Mouse (Mus musculus): Measurements from ENCODE around the gene Cdk10. TPM values are rescaled to one million over a fixed set of nuclear protein-coding genes. Genes with fewer than 3 reads are reported as not detected.
"Not testable (repeated sequence)": the region's sequence is repeated elsewhere in the genome, so short reads cannot be mapped to it uniquely, and the experiment has no call there.

Gene Cdk10
- polyA plus RNA-seq, 1 experiment from 2014 or later = 42.4 TPM

DNA sequence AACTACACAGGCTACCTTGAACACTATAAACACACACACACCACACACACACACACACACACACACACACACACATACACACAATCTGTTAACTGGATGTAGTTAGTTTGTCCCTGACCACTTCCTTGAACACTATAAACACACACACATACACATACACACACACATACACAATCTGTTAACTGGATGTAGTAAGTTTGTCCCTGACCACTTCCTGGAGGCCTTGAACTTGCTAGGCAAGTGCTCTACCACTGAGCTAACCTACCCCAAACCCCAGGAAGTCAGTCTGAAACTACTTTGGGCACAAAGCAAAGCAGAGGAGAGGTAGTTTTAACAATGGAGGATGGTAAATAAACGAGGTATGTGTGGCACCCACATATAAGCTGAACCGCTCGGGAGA is 21.1 kb upstream of the Cdk10 start:
- H3K4me2 ChIP-seq = no peak overlapping the region
- ATAC-seq (ENCODE audit: low read depth) = no peak
- no peak overlapping the region for H3K9ac ChIP-seq
- H3K4me1 ChIP-seq (replicated peaks) = peaks cover 5% of the 10 kb centered on the region; the same call in 1 of the 2 replicates
- no peak overlapping the region for H3K27ac ChIP-seq (replicated peaks)
- no peak overlapping the region for H3K4me3 ChIP-seq
- H3K9me3 ChIP-seq = no peaks in the 10 kb centered on the region
- WGBS = 92% methylated on average over 3 of the region's 3 CpGs
- peaks cover 45% of the 10 kb centered on the region for H3K36me3 ChIP-seq
- no peaks in the 10 kb centered on the region; the same call in 1 of the 2 replicates for H3K27me3 ChIP-seq

DNA sequence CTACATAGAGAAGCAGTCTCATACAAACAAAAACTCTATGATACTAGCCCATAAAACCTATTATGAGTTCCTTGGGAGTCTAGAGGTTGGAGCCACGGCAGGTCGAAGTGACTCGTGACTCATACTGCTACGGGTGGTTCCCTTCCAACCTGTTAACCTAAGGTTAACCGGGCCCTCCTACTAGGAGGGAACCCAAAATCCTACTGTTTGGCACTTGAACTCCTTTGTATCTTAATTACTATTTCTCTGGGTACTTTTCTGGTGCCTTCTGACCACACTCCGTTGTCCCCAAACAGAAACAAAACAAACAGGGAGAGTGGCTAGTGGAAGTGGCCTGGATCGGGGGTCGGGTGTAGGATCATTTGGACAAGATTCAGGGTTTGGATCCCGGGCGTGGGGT is 12.8 kb upstream of the Cdk10 start:
- H3K9ac ChIP-seq = peak overlapping the region; percentile 99
- WGBS = 46% methylated on average over 10 of the region's 10 CpGs
- peaks cover 26% of the 10 kb centered on the region for H3K4me1 ChIP-seq (replicated peaks)
- H3K4me2 ChIP-seq = peak overlapping the region; percentile 92
- peaks cover 37% of the 10 kb centered on the region for H3K36me3 ChIP-seq
- no peaks in the 10 kb centered on the region for H3K27me3 ChIP-seq
- peak overlapping the region; percentile 69; the same call in 1 of the 2 replicates for H3K27ac ChIP-seq (replicated peaks)
- no peaks in the 10 kb centered on the region for H3K9me3 ChIP-seq
- ATAC-seq (ENCODE audit: low read depth) = no peak; the same call in 1 of the 2 replicates
- peak overlapping the region; percentile 97 for H3K4me3 ChIP-seq

DNA sequence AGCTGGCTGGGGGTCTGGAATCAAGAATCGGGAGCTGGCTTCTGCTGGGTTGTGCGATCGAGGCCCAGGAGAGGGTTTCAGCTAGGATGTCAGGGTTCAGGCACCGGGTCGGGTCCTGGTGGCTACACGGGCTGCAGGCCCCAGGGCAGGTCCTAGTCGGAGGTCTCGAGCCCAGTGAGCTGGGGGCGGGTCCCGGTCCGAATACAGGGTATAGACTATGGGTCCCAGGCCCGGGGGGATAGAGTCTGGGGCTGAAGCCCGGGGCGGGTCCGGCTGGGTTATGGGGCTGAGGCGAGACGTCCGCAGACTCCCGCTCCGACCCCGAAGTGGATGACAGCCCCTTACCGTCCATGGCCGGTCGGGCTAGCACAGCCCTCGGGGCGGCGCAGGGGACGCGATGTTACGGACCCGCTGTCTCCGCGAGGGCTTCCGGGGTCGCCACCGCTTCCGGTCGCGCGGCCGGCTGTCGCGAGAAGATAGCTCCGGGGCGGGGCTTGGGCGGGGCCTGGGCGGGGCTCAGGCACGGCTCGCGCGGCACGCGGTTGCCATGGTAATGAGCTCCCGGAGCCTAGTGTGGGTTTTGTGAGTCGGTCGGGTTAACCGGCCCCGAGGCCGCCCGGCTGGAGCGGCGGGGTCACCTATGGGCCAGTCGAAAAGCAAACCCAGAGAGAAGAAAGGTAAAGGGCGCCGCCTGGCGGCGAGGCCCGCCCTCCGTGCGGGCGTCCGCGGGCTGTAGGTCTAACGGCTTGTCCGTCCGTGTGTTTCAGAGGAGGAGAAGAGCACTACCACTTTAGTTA is 12.1 kb upstream of the Cdk10 start, which contains the start of the genes Chmp1a and Spata33:
Gene Chmp1a (minus strand): TSS at position 443 of the 797 bp plus-strand sequence.
Gene Spata33 (plus strand): TSS at position 512 of the 797 bp plus-strand sequence.
- ATAC-seq (ENCODE audit: low read depth) = peak; percentile 94
- WGBS = under 1% methylated on average over 61 of the region's 76 CpGs

DNA sequence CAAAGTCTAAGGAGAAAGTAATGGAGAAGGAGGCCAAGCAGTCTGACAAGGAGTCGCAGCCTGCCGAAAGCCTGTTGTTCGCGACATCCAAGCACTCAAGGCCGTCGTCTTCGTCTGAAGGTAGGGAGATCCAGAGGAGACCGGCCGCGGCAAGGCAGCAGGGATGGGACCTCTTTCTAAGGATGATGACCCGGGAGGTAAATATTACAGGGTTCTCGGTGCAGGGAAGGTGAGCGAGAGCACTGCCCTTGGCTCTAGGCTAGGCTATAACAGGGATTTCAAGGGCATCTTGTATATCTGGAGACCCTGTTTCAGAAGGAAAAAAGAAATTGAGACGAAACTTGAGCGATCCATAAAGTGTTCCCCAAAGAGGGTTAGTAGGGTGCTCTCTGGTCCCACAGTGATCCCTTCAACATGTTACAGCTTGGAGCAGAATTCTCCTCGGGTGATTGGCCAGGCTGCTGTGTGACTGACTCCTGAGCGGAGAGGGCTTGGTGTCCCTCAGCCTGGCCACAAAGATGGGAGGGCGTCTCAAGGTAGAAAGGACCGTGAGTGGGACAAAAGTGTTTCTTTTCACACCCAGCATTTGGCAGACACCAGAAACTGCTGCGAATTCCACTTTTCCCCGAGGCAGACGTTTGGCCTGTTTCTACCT is 11.4 kb upstream of the Cdk10 start:
- ATAC-seq (ENCODE audit: low read depth) = peak; percentile 30; the same call in 1 of the 2 replicates
- 22% methylated on average over 22 of the region's 22 CpGs for WGBS
- H3K36me3 ChIP-seq = peaks cover 24% of the 10 kb centered on the region

More for the DNA sequence above, 12.1 kb upstream of the Cdk10 start, which contains the start of the genes Chmp1a and Spata33:
- peak within 1 kb of the TSS; percentile 97 for H3K4me3 ChIP-seq
- no peaks in the 10 kb centered on the region for H3K27me3 ChIP-seq
- peaks cover 26% of the 10 kb centered on the region for H3K4me1 ChIP-seq (replicated peaks)
- H3K9me3 ChIP-seq = no peaks in the 10 kb centered on the region
- peak within 1 kb of the TSS; percentile 69 for H3K27ac ChIP-seq (replicated peaks)
- H3K4me2 ChIP-seq = peak within 1 kb of the TSS; percentile 92
- H3K36me3 ChIP-seq = peaks cover 31% of the 10 kb centered on the region
- peak within 1 kb of the TSS; percentile 99 for H3K9ac ChIP-seq

DNA sequence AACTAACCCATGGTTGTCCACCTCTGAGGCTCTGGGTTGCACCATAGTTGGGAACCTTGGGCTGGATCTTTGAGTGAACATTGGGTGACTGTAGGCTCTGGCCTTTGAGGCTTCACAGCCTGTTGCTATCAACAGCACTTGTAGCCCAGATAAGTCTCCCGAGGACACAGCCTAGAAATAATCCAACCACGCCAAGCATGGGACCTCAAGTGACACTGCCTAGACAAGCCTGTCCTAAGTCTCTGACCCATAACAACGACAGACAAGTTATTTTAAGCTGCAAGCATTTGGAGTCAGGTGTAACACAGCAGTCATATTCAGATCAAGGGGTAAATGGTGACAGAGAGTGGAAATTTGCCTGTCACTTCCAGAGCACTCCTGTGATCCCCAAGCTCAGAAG is 9.2 kb upstream of the Cdk10 start:
- WGBS = 92% methylated on average over 3 of the region's 3 CpGs
- H3K36me3 ChIP-seq = peaks cover 2% of the 10 kb centered on the region; the same call in 1 of the 2 replicates

More for the DNA sequence above, 11.4 kb upstream of the Cdk10 start:
- peak overlapping the region; percentile 92 for H3K4me2 ChIP-seq
- no peaks in the 10 kb centered on the region for H3K9me3 ChIP-seq
- peak overlapping the region; percentile 99 for H3K9ac ChIP-seq
- peaks cover 26% of the 10 kb centered on the region for H3K4me1 ChIP-seq (replicated peaks)
- H3K27ac ChIP-seq (replicated peaks) = peak overlapping the region; percentile 69
- no peaks in the 10 kb centered on the region for H3K27me3 ChIP-seq
- peak overlapping the region; percentile 97 for H3K4me3 ChIP-seq

DNA sequence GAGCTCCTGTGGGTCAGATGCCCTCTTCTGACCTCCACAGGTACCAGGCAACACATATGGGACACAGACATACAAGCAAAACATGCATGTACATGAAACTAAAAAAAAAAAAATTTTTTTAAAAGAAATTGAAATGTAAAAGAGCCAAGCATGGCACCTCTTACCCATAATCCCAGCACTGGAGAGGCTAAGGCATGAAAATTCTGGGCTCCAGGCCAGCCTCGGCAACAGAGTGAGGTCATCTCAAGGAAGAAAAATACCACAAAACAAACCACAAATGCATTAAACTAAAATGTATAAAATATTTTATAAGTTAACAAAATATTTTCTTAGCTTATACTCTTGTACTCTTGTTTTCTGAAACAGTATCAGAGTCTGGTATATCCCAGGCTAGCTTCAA is 3.7 kb upstream of the Cdk10 start:
- Histone ChIP-seq H3K27me3 (no peaks in the 10 kb centered on the region), H3K4me3 (no peak overlapping the region), H3K9ac (no peak overlapping the region), H3K27ac (replicated peaks) (no peak overlapping the region), H3K4me2 (no peak overlapping the region), H3K36me3 (no peaks in the 10 kb centered on the region), H3K9me3 (no peaks in the 10 kb centered on the region), H3K4me1 (replicated peaks) (peaks cover 15% of the 10 kb centered on the region)
- WGBS = 85% methylated on average over 1 of the region's 1 CpGs
- no peak for ATAC-seq (ENCODE audit: low read depth)

More for the DNA sequence above, 9.2 kb upstream of the Cdk10 start:
- ATAC-seq (ENCODE audit: low read depth) = no peak
- H3K9me3 ChIP-seq = no peaks in the 10 kb centered on the region
- H3K4me1 ChIP-seq (replicated peaks) = peaks cover 26% of the 10 kb centered on the region
- no peak overlapping the region for H3K9ac ChIP-seq
- H3K4me2 ChIP-seq = no peak overlapping the region
- no peak overlapping the region for H3K27ac ChIP-seq (replicated peaks)
- H3K4me3 ChIP-seq = no peak overlapping the region
- no peaks in the 10 kb centered on the region for H3K27me3 ChIP-seq

DNA sequence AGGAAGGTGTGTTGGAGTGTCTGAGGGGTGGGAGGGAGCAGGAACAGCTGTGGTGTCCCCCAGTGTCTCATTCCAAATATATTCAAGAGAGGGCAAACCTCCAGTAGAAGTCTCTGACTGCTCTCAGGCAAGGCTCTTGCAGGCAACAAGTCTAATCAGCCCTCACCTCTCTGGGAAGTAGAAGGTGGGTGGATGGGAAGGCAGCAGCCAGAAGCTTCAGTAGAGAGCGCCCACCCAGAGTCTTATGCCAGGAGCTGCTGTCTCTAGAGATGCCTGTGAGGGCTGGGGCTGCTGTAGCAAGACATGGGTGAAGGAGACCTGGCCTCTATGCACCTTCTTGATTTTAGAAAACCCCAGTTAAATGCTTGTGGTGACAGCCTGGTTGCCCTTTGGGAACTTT is 3.8 kb downstream of the Cdk10 start:
- Histone ChIP-seq H3K9ac (no peak overlapping the region), H3K4me2 (no peak overlapping the region), H3K4me3 (no peak overlapping the region), H3K4me1 (replicated peaks) (peaks cover 25% of the 10 kb centered on the region), H3K36me3 (peaks cover 39% of the 10 kb centered on the region), H3K27me3 (peaks cover 10% of the 10 kb centered on the region), H3K9me3 (no peaks in the 10 kb centered on the region), H3K27ac (replicated peaks) (no peak overlapping the region)
- WGBS = 95% methylated on average over 1 of the region's 1 CpGs
- no peak for ATAC-seq (ENCODE audit: low read depth)

DNA sequence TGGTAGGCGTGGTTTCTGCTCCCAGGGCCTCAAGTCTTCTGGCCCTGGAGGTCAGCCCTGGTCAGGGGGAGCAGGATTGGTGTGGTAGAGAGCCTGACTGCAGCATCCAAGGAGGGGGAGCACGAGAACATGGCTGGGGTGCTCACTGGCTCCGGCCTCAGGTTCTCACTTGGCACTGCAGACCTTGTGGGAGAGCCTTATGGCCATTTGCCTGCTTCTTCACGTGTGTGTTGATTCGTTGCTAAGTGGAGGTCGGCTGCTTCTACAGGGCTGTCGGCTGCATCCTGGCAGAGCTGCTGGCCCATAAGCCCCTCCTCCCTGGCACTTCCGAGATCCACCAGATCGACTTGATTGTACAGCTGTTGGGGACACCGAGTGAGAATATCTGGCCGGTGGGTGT is 5.7 kb downstream of the Cdk10 start:
- peaks cover 29% of the 10 kb centered on the region for H3K27me3 ChIP-seq
- H3K4me1 ChIP-seq (replicated peaks) = peaks cover 32% of the 10 kb centered on the region
- not testable (repeated sequence) for H3K9me3 ChIP-seq; H3K9ac ChIP-seq; H3K4me2 ChIP-seq; H3K4me3 ChIP-seq; ATAC-seq (ENCODE audit: low read depth); H3K27ac ChIP-seq (replicated peaks)
- H3K36me3 ChIP-seq = peaks cover 39% of the 10 kb centered on the region
- 89% methylated on average over 11 of the region's 11 CpGs for WGBS

DNA sequence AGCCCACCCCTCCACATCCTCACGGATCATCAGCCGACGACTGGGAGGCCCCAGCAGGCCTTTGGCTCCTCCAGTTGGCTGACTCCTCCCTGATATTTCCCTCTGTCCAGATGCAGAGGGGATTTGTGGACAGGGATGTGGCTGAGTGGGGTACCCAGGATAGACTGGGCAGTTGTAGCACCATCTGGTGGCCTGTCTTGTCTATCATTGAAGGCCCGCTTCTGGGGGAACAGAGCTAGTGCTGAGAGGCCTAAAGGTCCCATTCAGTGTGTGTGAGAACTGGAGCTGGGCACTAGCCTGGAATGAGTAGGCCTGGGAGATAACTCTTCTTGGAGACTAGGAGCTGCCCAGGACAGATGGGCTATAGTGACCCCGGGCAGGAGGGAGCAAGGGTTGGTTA is 7.1 kb downstream of the Cdk10 start:
- peaks cover 37% of the 10 kb centered on the region for H3K36me3 ChIP-seq
- no peak overlapping the region for H3K9ac ChIP-seq
- H3K4me1 ChIP-seq (replicated peaks) = peaks cover 35% of the 10 kb centered on the region
- 55% methylated on average over 5 of the region's 5 CpGs for WGBS
- no peak overlapping the region for H3K4me2 ChIP-seq
- no peak overlapping the region for H3K27ac ChIP-seq (replicated peaks)
- ATAC-seq (ENCODE audit: low read depth) = no peak
- H3K4me3 ChIP-seq = no peak overlapping the region
- H3K9me3 ChIP-seq = no peaks in the 10 kb centered on the region
- peaks cover 40% of the 10 kb centered on the region for H3K27me3 ChIP-seq

DNA sequence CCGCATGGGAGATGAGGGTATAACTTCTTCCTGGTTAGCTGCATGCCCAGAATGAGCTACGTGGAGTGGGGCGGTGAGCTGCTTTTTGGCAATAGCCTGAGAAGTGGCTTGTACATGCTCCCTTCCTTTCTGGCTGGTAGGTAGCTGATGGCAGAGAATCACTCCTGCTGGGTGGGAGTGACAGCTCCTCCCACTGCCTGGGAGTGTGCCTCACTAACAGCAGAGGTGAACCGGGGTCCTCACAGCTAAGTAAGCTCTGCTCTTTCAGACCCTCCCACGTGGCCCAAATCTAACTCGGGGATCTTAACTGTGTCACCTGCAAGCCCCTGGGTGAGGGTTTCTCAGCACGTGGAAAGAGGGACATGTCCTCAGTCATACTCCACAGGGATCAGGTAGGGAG is 7.9 kb downstream of the Cdk10 start:
- H3K4me3 ChIP-seq = no peak overlapping the region
- H3K4me2 ChIP-seq = no peak overlapping the region
- peaks cover 29% of the 10 kb centered on the region for H3K36me3 ChIP-seq
- 27% methylated on average over 7 of the region's 7 CpGs for WGBS
- peaks cover 45% of the 10 kb centered on the region for H3K27me3 ChIP-seq
- ATAC-seq (ENCODE audit: low read depth) = no peak
- no peak overlapping the region for H3K9ac ChIP-seq
- H3K9me3 ChIP-seq = no peaks in the 10 kb centered on the region
- peaks cover 35% of the 10 kb centered on the region for H3K4me1 ChIP-seq (replicated peaks)
- no peak overlapping the region for H3K27ac ChIP-seq (replicated peaks)

DNA sequence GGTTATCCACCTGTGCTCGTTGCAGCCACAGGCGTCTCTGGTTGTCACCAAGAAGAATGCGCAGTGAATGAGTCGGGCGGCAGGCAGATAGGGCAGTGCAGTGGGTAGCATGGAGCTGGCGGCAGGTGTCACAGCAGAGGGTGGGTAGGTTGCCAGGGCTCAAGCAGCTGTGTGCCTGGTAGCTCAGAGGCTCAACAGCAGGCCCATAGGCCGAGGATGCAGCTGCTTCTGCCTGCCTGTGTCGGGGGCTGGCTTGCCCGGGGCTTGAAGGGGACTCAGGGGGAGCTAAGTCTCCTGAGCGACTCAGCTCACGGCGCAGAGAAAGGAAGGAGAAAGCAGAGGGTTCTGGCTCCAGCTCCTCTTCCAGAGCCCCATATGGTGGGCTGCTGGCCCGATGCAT is 8.7 kb downstream of the Cdk10 start:
- ATAC-seq (ENCODE audit: low read depth) = no peak
- no peak overlapping the region for H3K4me3 ChIP-seq
- 51% methylated on average over 13 of the region's 13 CpGs for WGBS
- peaks cover 45% of the 10 kb centered on the region for H3K27me3 ChIP-seq
- H3K4me1 ChIP-seq (replicated peaks) = peaks cover 35% of the 10 kb centered on the region
- no peaks in the 10 kb centered on the region for H3K9me3 ChIP-seq
- peaks cover 21% of the 10 kb centered on the region for H3K36me3 ChIP-seq
- H3K4me2 ChIP-seq = no peak overlapping the region
- H3K27ac ChIP-seq (replicated peaks) = no peak overlapping the region
- no peak overlapping the region for H3K9ac ChIP-seq

DNA sequence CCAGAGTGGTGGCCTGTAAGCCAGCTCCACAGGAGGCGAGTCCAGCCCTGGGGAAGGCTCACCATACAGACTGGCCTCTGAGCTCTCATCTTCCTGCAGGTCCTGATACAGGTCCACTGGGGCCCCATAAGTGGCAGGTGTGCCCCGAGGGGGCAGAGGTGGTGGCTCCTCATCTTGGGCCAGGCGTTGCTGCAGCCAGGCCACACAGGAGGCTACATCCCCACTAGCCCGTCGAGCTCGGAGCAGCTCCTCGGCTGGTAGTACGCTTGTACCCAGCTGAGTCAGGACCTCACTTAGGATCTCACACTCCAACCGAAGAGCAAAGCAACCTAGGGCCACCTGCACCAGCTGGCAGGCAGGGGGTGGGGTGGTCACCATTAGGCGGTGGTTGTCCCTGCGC is 9.1 kb downstream of the Cdk10 start:
- no peak overlapping the region for H3K4me3 ChIP-seq
- H3K27ac ChIP-seq (replicated peaks) = no peak overlapping the region
- peaks cover 45% of the 10 kb centered on the region for H3K27me3 ChIP-seq
- no peaks in the 10 kb centered on the region for H3K9me3 ChIP-seq
- H3K36me3 ChIP-seq = peaks cover 16% of the 10 kb centered on the region
- no peak for ATAC-seq (ENCODE audit: low read depth)
- WGBS = 78% methylated on average over 11 of the region's 11 CpGs
- no peak overlapping the region for H3K4me2 ChIP-seq
- H3K9ac ChIP-seq = no peak overlapping the region
- H3K4me1 ChIP-seq (replicated peaks) = peaks cover 35% of the 10 kb centered on the region

Measured in neural tube, embryonic 13.5 days (tissue).